Mouse (Mus musculus) ES-E14 (cell line): ENCODE results near the gene Abi3.

Experiments used
- CHD2 ChIP-seq: IDR thresholded peaks from 2 replicates; pipeline ENCODE4 v1.6.1; 2014; ENCODE audit warnings: mild to moderate bottlenecking, low read depth, low read length, inconsistent platforms
- MAFK ChIP-seq: IDR thresholded peaks from 2 replicates; pipeline ENCODE4 v1.6.1; 2014; ENCODE audit warnings: mild to moderate bottlenecking, low read depth, low read length, inconsistent platforms; ENCODE audit not compliant: insufficient read depth
- ZC3H11A ChIP-seq: IDR thresholded peaks from 2 replicates; pipeline ENCODE4 v1.6.1; 2012; ENCODE audit warnings: low read depth, mild to moderate bottlenecking, inconsistent platforms, low read length, borderline replicate concordance

DNA sequence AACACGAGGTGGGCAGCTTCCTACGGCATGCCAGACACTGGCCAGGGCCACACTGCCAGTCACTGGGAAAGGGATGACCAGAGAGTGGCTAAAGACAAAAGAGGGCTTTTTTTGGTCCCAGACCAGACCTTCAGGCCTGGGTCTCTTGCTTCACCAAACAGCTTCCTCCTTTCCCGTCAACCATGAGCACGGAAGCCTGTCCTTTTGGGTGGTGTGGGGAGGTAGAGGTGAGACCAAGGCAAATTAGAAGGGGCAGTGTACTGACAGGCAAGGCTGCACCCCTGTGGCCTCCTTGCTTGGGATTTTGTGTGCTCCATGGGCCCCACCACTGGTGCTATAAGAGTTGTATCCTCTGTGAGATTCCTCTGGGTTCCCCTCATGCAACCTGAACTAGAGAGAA, 3.7 kb downstream of the Abi3 start:
- TF ChIP-seq CHD2 (no peak), ZC3H11A (no peak), MAFK (no peak)
